Mouse (Mus musculus) embryonic fibroblast, embryonic 13.5 days (primary cell): ENCODE results near the gene Nup107. TPM values are rescaled to one million over a fixed set of nuclear protein-coding genes. Genes with fewer than 3 reads are reported as not detected.

Experiments
- H3K27ac ChIP-seq: 2 replicates; pipeline ENCODE4 v1.5.1; 2012; ENCODE audit warnings: low read length, control low read depth, inconsistent platforms; ENCODE audit not compliant: insufficient read depth
- H3K4me1 ChIP-seq: 2 replicates; pipeline ENCODE4 v1.6.1; 2011; ENCODE audit warnings: low read length; ENCODE audit not compliant: control insufficient read depth, insufficient read depth
- H3K4me3 ChIP-seq: 2 replicates; pipeline ENCODE4 v1.5.1; 2011; ENCODE audit warnings: mild to moderate bottlenecking, control low read depth, low read length; ENCODE audit not compliant: insufficient read depth
- CTCF ChIP-seq: IDR thresholded peaks from 2 replicates; pipeline ENCODE4 v1.5.1; 2011; ENCODE audit warnings: mild to moderate bottlenecking, control low read depth, low read length, moderate library complexity, borderline replicate concordance; ENCODE audit not compliant: insufficient read depth
- POLR2A ChIP-seq: IDR thresholded peaks from 2 replicates; pipeline ENCODE4 v1.6.1; 2011; ENCODE audit warnings: low read depth, mild to moderate bottlenecking, control low read depth, low read length, moderate library complexity
- polyA plus RNA-seq: library from polyadenylated mRNA; stranded (reverse); fragments of >200 nt; gene quantifications from 2 replicates; pipeline ENCODE4 v1.2.4, GENCODE M21; 2011; ENCODE audit warnings: low read depth; ENCODE audit not compliant: missing spikeins, insufficient read length

The Nup107 gene
- polyA plus RNA-seq, 1 experiment: 70.3 TPM

GRCm38 (mm10) chr10:117773106-117773720, 19.3 kb downstream of the Nup107 start:
- Histone ChIP-seq H3K4me1 (no peaks in the 10 kb centered on the region), H3K27ac (no peak overlapping the region), H3K4me3 (no peak overlapping the region)
- TF ChIP-seq CTCF: no peak
- TF ChIP-seq POLR2A: no peak

- Histone ChIP-seq H3K4me1 (no peaks in the 10 kb centered on the region), H3K4me3 (no peak overlapping the region), H3K27ac (no peak overlapping the region)
- TF ChIP-seq CTCF (no peak), POLR2A (no peak)
These were observed 20.0 kb downstream of the Nup107 start for GRCm38 (mm10) chr10:117772364-117773105.

GRCm38 (mm10) chr10:117771131-117771510, 21.4 kb downstream of the Nup107 start:
- no peak overlapping the region for H3K27ac ChIP-seq
- no peaks in the 10 kb centered on the region for H3K4me1 ChIP-seq
- TF ChIP-seq CTCF (no peak), POLR2A (no peak)
- H3K4me3 ChIP-seq: no peak overlapping the region

GRCm38 (mm10) chr10:117770286-117771130, 22.0 kb downstream of the Nup107 start:
- Histone ChIP-seq H3K4me1 (no peaks in the 10 kb centered on the region), H3K27ac (no peak overlapping the region), H3K4me3 (no peak overlapping the region)
- TF ChIP-seq POLR2A (no peak), CTCF (no peak)

- TF ChIP-seq POLR2A: no peak
- TF ChIP-seq CTCF: no peak
- Histone ChIP-seq H3K27ac (no peak overlapping the region), H3K4me3 (no peak overlapping the region), H3K4me1 (no peaks in the 10 kb centered on the region)
These were observed 22.8 kb downstream of the Nup107 start for GRCm38 (mm10) chr10:117769541-117770285.

GRCm38 (mm10) chr10:117768141-117768440, 24.4 kb downstream of the Nup107 start:
- Histone ChIP-seq H3K4me1 (no peaks in the 10 kb centered on the region), H3K4me3 (no peak overlapping the region), H3K27ac (no peak overlapping the region)
- no peak for TF ChIP-seq CTCF

GRCm38 (mm10) chr10:117767286-117768140, 25.0 kb downstream of the Nup107 start:
- no peak for TF ChIP-seq CTCF
- no peak for TF ChIP-seq POLR2A
- H3K27ac ChIP-seq: no peak overlapping the region
- H3K4me3 ChIP-seq: no peak overlapping the region

GRCm38 (mm10) chr10:117766896-117767160, 25.7 kb downstream of the Nup107 start:
- no peak overlapping the region for H3K27ac ChIP-seq
- no peaks in the 10 kb centered on the region for H3K4me1 ChIP-seq
- TF ChIP-seq CTCF (no peak), POLR2A (no peak)
- H3K4me3 ChIP-seq: no peak overlapping the region

More at GRCm38 (mm10) chr10:117767286-117768140, 25.0 kb downstream of the Nup107 start:
- H3K4me1 ChIP-seq: no peaks in the 10 kb centered on the region

- Histone ChIP-seq H3K4me1 (no peaks in the 10 kb centered on the region), H3K4me3 (no peak overlapping the region), H3K27ac (no peak overlapping the region)
- TF ChIP-seq CTCF: no peak
- TF ChIP-seq POLR2A: no peak
These were observed 26.2 kb downstream of the Nup107 start for GRCm38 (mm10) chr10:117766111-117766895.
